Mouse (Mus musculus): ENCODE data around the gene Bod1.
A peak's percentile ranks its signal among the peaks of the same experiment; 100 is the strongest.

Gene Bod1

GRCm38 (mm10) chr11:31669172-31669869, 2.4 kb downstream of the Bod1 start:
- DNase-seq (ENCODE audit: low read depth): peak; percentile 49

GRCm38 (mm10) chr11:31664186-31664585, 7.5 kb downstream of the Bod1 start:
- peak; percentile 24 for DNase-seq (ENCODE audit: low read depth)

GRCm38 (mm10) chr11:31663501-31663900, 8.2 kb downstream of the Bod1 start:
- no peak for DNase-seq (ENCODE audit: low read depth)

GRCm38 (mm10) chr11:31662872-31663446, 8.7 kb downstream of the Bod1 start:
- DNase-seq (ENCODE audit: low read depth): no peak

GRCm38 (mm10) chr11:31662214-31662613, 9.5 kb downstream of the Bod1 start:
- DNase-seq (ENCODE audit: low read depth): no peak

- peak; percentile 66 for DNase-seq (ENCODE audit: low read depth)
These were observed 13.9 kb downstream of the Bod1 start for GRCm38 (mm10) chr11:31657806-31658175.

GRCm38 (mm10) chr11:31657168-31657805, 14.4 kb downstream of the Bod1 start:
- peak; percentile 24 for DNase-seq (ENCODE audit: low read depth)

GRCm38 (mm10) chr11:31649507-31649906, 22.2 kb downstream of the Bod1 start:
- DNase-seq (ENCODE audit: low read depth): no peak

- no peak for DNase-seq (ENCODE audit: low read depth)
These were observed 24.4 kb downstream of the Bod1 start for GRCm38 (mm10) chr11:31647268-31647667.

- no peak for DNase-seq (ENCODE audit: low read depth)
These were observed 25.1 kb downstream of the Bod1 start for GRCm38 (mm10) chr11:31646571-31646970.

GRCm38 (mm10) chr11:31643120-31643519, 28.6 kb downstream of the Bod1 start:
- no peak for DNase-seq (ENCODE audit: low read depth)

- DNase-seq (ENCODE audit: low read depth): peak; percentile 21
These were observed 30.4 kb downstream of the Bod1 start for GRCm38 (mm10) chr11:31641066-31641810.

- DNase-seq (ENCODE audit: low read depth): peak; percentile 29
These were observed 31.5 kb downstream of the Bod1 start for GRCm38 (mm10) chr11:31640187-31640586.

GRCm38 (mm10) chr11:31637788-31638373, 33.8 kb downstream of the Bod1 start:
- DNase-seq (ENCODE audit: low read depth): peak; percentile 64

- no peak for DNase-seq (ENCODE audit: low read depth)
These were observed 43.0 kb downstream of the Bod1 start for GRCm38 (mm10) chr11:31628700-31629099.

- no peak for DNase-seq (ENCODE audit: low read depth)
These were observed 50.9 kb downstream of the Bod1 start for GRCm38 (mm10) chr11:31620796-31621195.

GRCm38 (mm10) chr11:31617797-31618196, 53.9 kb downstream of the Bod1 start:
- peak; percentile 73 for DNase-seq (ENCODE audit: low read depth)

GRCm38 (mm10) chr11:31617236-31617635, 54.4 kb downstream of the Bod1 start:
- DNase-seq (ENCODE audit: low read depth): peak; percentile 38

GRCm38 (mm10) chr11:31616722-31617121, 55.0 kb downstream of the Bod1 start:
- no peak for DNase-seq (ENCODE audit: low read depth)

Data from 416B (cell line).